Mouse (Mus musculus): ENCODE measurements around the gene St6galnac4. TPM values are rescaled to one million over a fixed set of nuclear protein-coding genes. Genes with fewer than 3 reads are reported as not detected.

The St6galnac4 gene
- total RNA-seq (2015) (26.2 and 33.1 TPM in 2 replicates), total RNA-seq (2017) (38.7 and 40.4 TPM in 2 replicates)

DNA sequence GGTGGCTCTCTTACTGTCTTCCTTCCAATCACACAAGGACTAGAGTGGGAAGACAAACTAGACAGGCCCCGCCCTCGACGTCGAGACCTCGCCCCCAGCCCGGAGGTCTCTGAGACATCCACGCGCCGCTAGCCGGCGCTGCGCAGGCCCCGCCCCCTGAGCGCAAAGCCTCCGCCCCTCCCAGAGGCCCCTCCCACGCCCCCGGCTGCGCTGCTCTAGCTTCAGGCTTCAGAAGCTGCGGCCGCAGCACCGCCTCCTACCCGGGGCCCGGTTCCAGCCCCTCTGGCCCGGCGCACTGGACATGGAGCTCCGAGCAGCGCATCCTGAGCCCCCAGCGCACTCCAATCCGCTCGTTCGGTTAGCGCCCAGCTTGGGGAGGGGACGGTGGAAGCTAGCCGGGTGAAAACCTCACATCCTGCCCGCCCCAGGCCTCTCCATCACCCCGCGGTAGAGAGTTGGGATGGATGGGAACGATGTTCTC is at the start of gene St6galnac4:
St6galnac4 (plus strand) TSS at position 225 of the 481 bp plus-strand sequence.
- peak; percentile 77 for ATAC-seq (replicated peaks; ENCODE audit: poor library complexity)

GRCm38 (mm10) chr2:32537360-32537905 is 49.5 kb upstream of the St6galnac4 start:
- no peak for ATAC-seq (replicated peaks; ENCODE audit: poor library complexity)

DNA sequence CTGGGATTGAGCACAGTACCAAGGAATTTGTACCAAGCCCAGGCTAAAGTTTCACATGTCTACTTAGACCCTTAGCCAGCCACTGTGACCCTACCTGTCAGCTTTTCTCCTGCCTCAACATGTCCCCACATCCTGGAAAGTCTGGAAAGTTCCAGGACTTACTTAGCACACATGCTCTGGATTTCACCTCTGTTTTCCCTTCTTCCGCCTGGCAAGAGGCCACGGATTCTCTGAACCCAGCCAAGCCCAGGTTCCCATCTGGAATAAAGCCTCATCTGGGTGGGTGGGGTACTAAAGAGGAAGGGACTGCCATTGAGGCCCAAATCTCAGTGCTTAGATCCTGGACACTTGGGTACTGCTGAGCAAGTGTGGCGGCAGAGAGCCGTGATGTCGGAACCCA is 49.0 kb upstream of the St6galnac4 start:
- ATAC-seq (replicated peaks; ENCODE audit: poor library complexity) = no peak

DNA sequence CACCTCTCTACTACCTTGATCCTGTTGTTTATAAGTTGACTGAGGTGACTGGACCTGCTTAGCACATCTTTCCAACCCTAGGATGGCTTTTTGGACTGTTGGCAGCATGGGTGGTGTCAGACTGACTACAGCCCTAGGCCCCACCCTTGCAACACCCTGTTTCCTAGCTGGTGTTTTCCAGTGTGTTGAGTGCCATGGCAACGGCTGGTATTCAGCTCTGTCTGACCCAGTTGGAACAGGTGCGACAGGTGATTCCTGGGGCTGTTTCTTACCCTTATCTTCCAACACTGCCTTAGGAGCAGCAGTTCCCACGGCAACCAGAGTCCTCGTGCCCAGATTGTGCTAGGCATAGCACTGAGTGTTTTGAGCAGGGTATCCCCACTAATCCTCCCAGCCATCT is 48.4 kb upstream of the St6galnac4 start:
- ATAC-seq (replicated peaks; ENCODE audit: poor library complexity) = no peak

GRCm38 (mm10) chr2:32539452-32539981 is 47.4 kb upstream of the St6galnac4 start:
- no peak for ATAC-seq (replicated peaks; ENCODE audit: poor library complexity)

DNA sequence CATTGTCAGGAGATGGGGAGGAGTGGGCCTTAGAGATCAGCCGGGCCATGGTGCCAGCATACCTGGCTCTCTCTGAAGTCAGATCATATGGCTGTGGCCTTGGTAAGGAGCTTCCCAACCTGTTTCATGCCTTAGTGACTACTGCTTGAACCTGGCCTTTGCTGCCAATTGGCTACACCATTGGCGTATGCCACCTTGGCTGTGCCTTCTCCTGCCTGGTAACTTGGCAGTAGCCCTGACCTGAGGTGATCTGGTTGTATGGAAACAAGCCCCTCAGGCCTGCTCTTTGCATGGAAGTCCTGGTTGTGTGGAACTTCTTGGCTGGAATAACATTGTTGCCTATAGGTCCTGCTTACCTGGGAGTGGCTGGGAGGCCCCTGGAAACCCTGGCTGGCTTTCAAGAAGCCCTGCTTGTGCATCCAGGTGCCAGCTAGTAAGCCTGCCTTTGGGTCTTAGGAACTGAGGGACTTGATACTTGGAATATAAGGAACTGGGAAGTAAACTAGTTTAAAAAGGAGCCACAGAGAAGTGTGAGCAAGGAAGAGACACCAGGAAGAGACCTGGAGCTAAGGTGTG is 45.5 kb upstream of the St6galnac4 start:
- ATAC-seq (replicated peaks; ENCODE audit: poor library complexity) = no peak

- peak; percentile 23 for ATAC-seq (replicated peaks; ENCODE audit: poor library complexity)
Measured at GRCm38 (mm10) chr2:32541986-32542573, 44.8 kb upstream of the St6galnac4 start.

- peak; percentile 61 for ATAC-seq (replicated peaks; ENCODE audit: poor library complexity)
Measured at GRCm38 (mm10) chr2:32543031-32543449, 43.9 kb upstream of the St6galnac4 start.

GRCm38 (mm10) chr2:32546951-32547350 is 39.9 kb upstream of the St6galnac4 start:
- ATAC-seq (replicated peaks; ENCODE audit: poor library complexity) = no peak

DNA sequence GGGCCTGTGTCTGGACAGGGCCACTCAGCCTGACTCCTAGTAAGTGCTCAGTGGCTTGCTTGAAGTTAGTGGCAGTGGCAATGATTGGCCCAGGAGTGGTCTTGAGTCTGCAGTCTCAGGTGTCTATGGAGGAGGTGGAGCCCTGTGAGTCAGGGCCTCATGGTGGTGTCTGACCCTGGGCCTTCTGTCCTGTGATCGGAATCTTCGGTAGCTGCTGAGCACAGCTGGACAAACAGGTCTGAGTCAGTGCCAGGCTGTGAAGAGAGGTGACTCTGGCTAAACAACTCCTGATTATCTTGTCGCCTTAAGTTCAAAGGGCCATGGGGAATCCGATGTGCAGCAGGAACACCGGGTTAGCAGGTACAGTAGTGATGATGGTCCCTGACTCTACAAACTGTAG is 39.5 kb upstream of the St6galnac4 start:
- ATAC-seq (replicated peaks; ENCODE audit: poor library complexity) = no peak

GRCm38 (mm10) chr2:32547964-32548739 is 38.7 kb upstream of the St6galnac4 start:
- ATAC-seq (replicated peaks; ENCODE audit: poor library complexity) = peak; percentile 35; the same call in 1 of the 2 replicates

- ATAC-seq (replicated peaks; ENCODE audit: poor library complexity) = no peak
Measured at GRCm38 (mm10) chr2:32549171-32549570, 37.7 kb upstream of the St6galnac4 start.

GRCm38 (mm10) chr2:32549764-32550163 is 37.1 kb upstream of the St6galnac4 start:
- 0 out of 2 replicates have a peak, but pooled peaks have one; percentile 29 for ATAC-seq (replicated peaks; ENCODE audit: poor library complexity)

- ATAC-seq (replicated peaks; ENCODE audit: poor library complexity) = no peak
Measured at GRCm38 (mm10) chr2:32551236-32551635, 35.7 kb upstream of the St6galnac4 start.

DNA sequence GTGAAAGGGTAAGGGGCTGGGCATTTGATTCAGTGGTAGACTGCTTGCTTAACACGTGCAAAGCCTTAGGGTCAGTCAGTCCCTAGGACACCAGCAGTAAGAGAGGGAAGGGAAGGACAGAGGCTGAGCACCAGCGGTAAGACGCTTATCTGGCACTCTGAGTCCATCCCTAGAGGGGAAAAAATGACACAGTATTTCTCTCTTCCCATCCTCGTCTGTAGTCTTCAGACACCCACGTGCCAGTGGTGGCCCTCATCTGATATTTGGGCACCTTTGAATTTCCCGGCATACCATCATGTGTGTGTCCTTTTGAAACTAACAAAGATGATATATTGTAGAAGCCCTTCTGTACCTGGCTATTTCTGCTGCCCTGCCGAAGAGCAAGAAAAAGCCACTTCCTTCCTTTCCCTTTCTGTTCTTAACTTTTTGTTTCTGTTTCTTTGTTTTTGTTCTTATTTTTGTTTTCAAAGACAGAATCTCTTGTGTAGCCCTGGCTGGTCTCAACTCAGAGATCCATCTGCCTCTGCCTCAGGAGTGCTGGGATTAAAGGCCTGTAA is 33.2 kb upstream of the St6galnac4 start:
- no peak for ATAC-seq (replicated peaks; ENCODE audit: poor library complexity)

- ATAC-seq (replicated peaks; ENCODE audit: poor library complexity) = no peak
Measured at GRCm38 (mm10) chr2:32555484-32555883, 31.4 kb upstream of the St6galnac4 start.

GRCm38 (mm10) chr2:32556019-32556418 is 30.9 kb upstream of the St6galnac4 start:
- ATAC-seq (replicated peaks; ENCODE audit: poor library complexity) = no peak

DNA sequence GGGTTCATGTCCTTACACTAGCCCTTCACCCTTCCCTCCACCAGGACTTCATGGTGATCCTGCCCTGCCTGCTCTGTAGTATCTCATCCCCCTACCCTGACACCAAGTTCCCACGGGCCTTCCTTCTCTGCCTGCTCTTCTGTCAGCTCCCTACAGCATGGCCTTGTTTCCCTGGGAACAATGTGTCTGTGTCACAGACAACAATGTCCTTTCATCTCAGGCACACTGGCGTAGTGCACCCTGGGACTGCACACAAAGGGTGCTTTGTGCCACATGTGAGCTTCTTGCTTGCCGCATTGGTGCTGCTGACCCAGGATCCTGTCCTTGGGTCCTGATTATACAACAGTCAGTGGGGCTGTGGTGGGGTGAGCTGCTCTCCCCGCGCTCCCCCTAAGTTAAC is 27.3 kb upstream of the St6galnac4 start:
- no peak for ATAC-seq (replicated peaks; ENCODE audit: poor library complexity)

DNA sequence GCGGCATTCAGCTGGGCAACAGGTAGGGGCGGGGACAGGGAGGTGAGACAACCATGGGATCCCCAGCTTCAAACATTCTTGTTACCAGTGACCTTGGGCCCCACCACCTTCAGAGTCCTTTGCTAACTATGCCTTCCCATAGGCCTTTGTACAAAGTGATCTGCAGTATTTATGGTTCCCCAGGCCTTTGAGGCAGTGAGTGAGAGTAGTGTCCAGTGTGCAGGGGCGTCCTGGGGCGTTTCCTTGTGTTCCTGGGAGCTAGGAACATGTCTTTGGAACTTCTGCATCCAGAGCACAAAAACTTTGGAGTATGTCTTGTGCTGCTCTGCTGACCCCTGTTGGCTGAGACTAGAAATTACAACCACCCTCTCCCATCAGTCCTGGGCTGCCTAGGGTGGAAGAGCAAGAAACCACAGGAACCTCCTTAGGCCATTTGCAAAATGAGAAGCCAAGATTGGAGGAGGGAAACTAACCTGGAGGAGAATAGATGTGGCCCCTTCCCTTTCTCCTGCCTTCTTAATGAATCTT is 20.3 kb upstream of the St6galnac4 start:
- ATAC-seq (replicated peaks; ENCODE audit: poor library complexity) = peak; percentile 73

DNA sequence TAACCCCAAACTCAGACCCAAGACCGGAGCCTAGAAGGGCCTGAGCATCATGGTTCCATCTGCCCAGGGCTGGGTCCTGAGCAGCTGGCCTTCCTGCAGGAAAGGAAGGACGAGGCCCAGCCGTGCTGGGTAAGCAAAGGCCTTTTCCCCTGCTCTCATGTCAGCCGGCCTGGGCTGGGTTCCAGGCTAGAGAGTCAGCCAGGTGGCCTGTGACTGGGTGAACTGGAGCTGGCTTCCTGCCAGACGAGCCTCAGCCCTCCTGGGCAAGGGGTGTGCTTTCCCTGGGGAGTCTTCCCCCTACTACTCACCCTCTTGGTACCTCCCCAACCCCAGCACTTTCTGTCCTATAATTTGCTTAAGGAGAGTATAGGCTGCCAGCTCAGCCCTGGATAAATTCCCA is 18.7 kb upstream of the St6galnac4 start:
- no peak for ATAC-seq (replicated peaks; ENCODE audit: poor library complexity)

DNA sequence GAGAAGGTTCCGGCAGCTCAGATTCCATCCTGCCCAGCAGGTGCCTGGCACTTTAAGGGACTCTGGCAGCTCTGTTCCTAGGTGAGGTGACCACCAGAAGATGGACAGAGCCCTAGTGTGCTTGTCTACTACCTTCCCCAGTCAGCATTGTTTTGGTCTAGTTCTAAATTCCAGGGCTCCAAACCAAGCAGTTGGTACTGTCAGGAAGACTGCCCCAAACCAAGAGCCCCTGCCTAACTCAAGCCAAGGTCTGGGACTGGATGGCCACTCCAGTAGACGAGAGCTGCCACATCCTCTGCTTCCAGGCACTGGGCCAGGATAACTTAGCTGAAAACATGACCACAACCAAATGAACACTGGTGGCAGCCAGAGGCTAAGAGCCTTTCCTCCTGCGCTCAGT is 18.0 kb upstream of the St6galnac4 start:
- no peak for ATAC-seq (replicated peaks; ENCODE audit: poor library complexity)

Data from megakaryocyte progenitor cell, adult 5-6 weeks (primary cell).